Mouse (Mus musculus) megakaryocyte, embryonic 14.5 days (primary cell): Measurements from ENCODE around the gene 1110008P14Rik. TPM values are rescaled to one million over a fixed set of nuclear protein-coding genes. Genes with fewer than 3 reads are reported as not detected.
"Not testable (repeated sequence)": the region's sequence is repeated elsewhere in the genome, so short reads cannot be mapped to it uniquely, and the experiment has no call there.

Source experiments
- H3K27me3 ChIP-seq: replicated peaks from 2 replicates; pipeline ENCODE3; 2012; ENCODE audit warnings: inconsistent platforms
- H3K36me3 ChIP-seq: replicated peaks from 2 replicates; pipeline ENCODE3; 2012; ENCODE audit warnings: low read length, inconsistent platforms, mixed read lengths
- H3K4me1 ChIP-seq: 2 replicates; pipeline ENCODE4 v1.6.1; 2012; ENCODE audit warnings: inconsistent platforms
- H3K4me3 ChIP-seq: replicated peaks from 2 replicates; pipeline ENCODE3; 2012; ENCODE audit warnings: moderate library complexity, mild to moderate bottlenecking, inconsistent platforms
- H3K9me3 ChIP-seq: 2 replicates; pipeline ENCODE4 v1.6.1; 2012; ENCODE audit warnings: inconsistent platforms
- FLI1 ChIP-seq: IDR thresholded peaks from 2 replicates; pipeline ENCODE4 v1.6.1; 2012; ENCODE audit warnings: low read length, inconsistent platforms, mixed read lengths
- GATA1 ChIP-seq: IDR thresholded peaks from 3 replicates; pipeline ENCODE4 v1.6.1; 2012; ENCODE audit warnings: mixed read lengths, low read length, inconsistent platforms, borderline replicate concordance
- polyA plus RNA-seq: library from polyadenylated mRNA; stranded (reverse); fragments of >175 nt; gene quantifications from 2 replicates; pipeline ENCODE4 v1.2.3, GENCODE M21; 2012; ENCODE audit warnings: low replicate concordance; ENCODE audit not compliant: insufficient read depth

1110008P14Rik gene
- polyA plus RNA-seq, 1 experiment, result 74.3 TPM

- Histone ChIP-seq H3K27me3 (no peaks in the 10 kb centered on the region), H3K4me3 (no peak overlapping the region), H3K4me1 (peaks cover 36% of the 10 kb centered on the region), H3K36me3 (peaks cover 76% of the 10 kb centered on the region), H3K9me3 (no peaks in the 10 kb centered on the region)
- TF ChIP-seq GATA1 (no peak), FLI1 (no peak)
Observed at GRCm38 (mm10) chr2:32367315-32367714, 14.4 kb downstream of the 1110008P14Rik start.

GRCm38 (mm10) chr2:32364121-32364520 lies 17.6 kb downstream of the 1110008P14Rik start:
- Histone ChIP-seq H3K36me3 (peaks cover 44% of the 10 kb centered on the region), H3K9me3 (no peaks in the 10 kb centered on the region), H3K4me1 (peaks cover 52% of the 10 kb centered on the region), H3K4me3 (peak overlapping the region; percentile 97), H3K27me3 (no peaks in the 10 kb centered on the region)
- no peak for TF ChIP-seq GATA1
- no peak for TF ChIP-seq FLI1

GRCm38 (mm10) chr2:32363376-32364106 lies 18.2 kb downstream of the 1110008P14Rik start:
- Histone ChIP-seq H3K27me3 (peaks cover under 1% of the 10 kb centered on the region), H3K4me1 (peaks cover 52% of the 10 kb centered on the region), H3K9me3 (no peaks in the 10 kb centered on the region), H3K36me3 (peaks cover 42% of the 10 kb centered on the region), H3K4me3 (peak overlapping the region; percentile 97)
- TF ChIP-seq FLI1 (no peak), GATA1 (peak; percentile 68; the same call in 1 of the 3 replicates)

GRCm38 (mm10) chr2:32362817-32363340 lies 18.9 kb downstream of the 1110008P14Rik start:
- H3K36me3 ChIP-seq, result peaks cover 37% of the 10 kb centered on the region
- no peaks in the 10 kb centered on the region for H3K9me3 ChIP-seq
- no peak for TF ChIP-seq FLI1
- TF ChIP-seq GATA1, result no peak
- H3K4me1 ChIP-seq, result peaks cover 52% of the 10 kb centered on the region
- H3K27me3 ChIP-seq, result peaks cover 6% of the 10 kb centered on the region
- H3K4me3 ChIP-seq, result peak overlapping the region; percentile 97

- H3K4me3 ChIP-seq, result peak overlapping the region; percentile 97
- H3K9me3 ChIP-seq, H3K27me3 ChIP-seq: not testable (repeated sequence)
- H3K36me3 ChIP-seq, result peaks cover 32% of the 10 kb centered on the region
- peaks cover 58% of the 10 kb centered on the region for H3K4me1 ChIP-seq
Observed at GRCm38 (mm10) chr2:32362274-32362673, 19.5 kb downstream of the 1110008P14Rik start.

- Histone ChIP-seq H3K27me3 (peaks cover 9% of the 10 kb centered on the region), H3K36me3 (peaks cover 23% of the 10 kb centered on the region), H3K9me3 (no peaks in the 10 kb centered on the region), H3K4me3 (peak overlapping the region; percentile 93), H3K4me1 (peaks cover 58% of the 10 kb centered on the region)
- TF ChIP-seq GATA1, result no peak
- no peak for TF ChIP-seq FLI1
Observed at GRCm38 (mm10) chr2:32361437-32361836, 20.3 kb downstream of the 1110008P14Rik start.

- H3K27me3 ChIP-seq, result peaks cover 11% of the 10 kb centered on the region
Observed at GRCm38 (mm10) chr2:32360741-32361140, 21.0 kb downstream of the 1110008P14Rik start.

GRCm38 (mm10) chr2:32358381-32358780 lies 23.4 kb downstream of the 1110008P14Rik start:
- no peaks in the 10 kb centered on the region for H3K9me3 ChIP-seq
- H3K36me3 ChIP-seq, result no peaks in the 10 kb centered on the region
- peaks cover 11% of the 10 kb centered on the region for H3K27me3 ChIP-seq

More at GRCm38 (mm10) chr2:32360741-32361140, 21.0 kb downstream of the 1110008P14Rik start:
- TF ChIP-seq FLI1 (no peak), GATA1 (no peak)
- Histone ChIP-seq H3K36me3 (peaks cover 16% of the 10 kb centered on the region), H3K4me3 (peak overlapping the region; percentile 93), H3K9me3 (no peaks in the 10 kb centered on the region), H3K4me1 (peaks cover 51% of the 10 kb centered on the region)

GRCm38 (mm10) chr2:32357710-32358109 lies 24.0 kb downstream of the 1110008P14Rik start:
- H3K27me3 ChIP-seq, result peaks cover 15% of the 10 kb centered on the region
- H3K4me3 ChIP-seq, result no peak overlapping the region
- no peaks in the 10 kb centered on the region for H3K36me3 ChIP-seq
- no peak for TF ChIP-seq FLI1
- peaks cover 42% of the 10 kb centered on the region for H3K4me1 ChIP-seq
- H3K9me3 ChIP-seq, result no peaks in the 10 kb centered on the region

More at GRCm38 (mm10) chr2:32358381-32358780, 23.4 kb downstream of the 1110008P14Rik start:
- TF ChIP-seq FLI1 (no peak), GATA1 (no peak)
- H3K4me1 ChIP-seq, result peaks cover 38% of the 10 kb centered on the region
- H3K4me3 ChIP-seq, result no peak overlapping the region

- peaks cover 49% of the 10 kb centered on the region for H3K4me1 ChIP-seq
- H3K27me3 ChIP-seq, result peaks cover 30% of the 10 kb centered on the region
- H3K9me3 ChIP-seq, result no peaks in the 10 kb centered on the region
- no peak overlapping the region for H3K4me3 ChIP-seq
- H3K36me3 ChIP-seq, result no peaks in the 10 kb centered on the region
- no peak for TF ChIP-seq GATA1
- TF ChIP-seq FLI1, result no peak
Observed at GRCm38 (mm10) chr2:32356216-32356615, 25.5 kb downstream of the 1110008P14Rik start.
